27 mouse cellular contexts compared by ENCODE assay signal in the genomic region with DNA sequence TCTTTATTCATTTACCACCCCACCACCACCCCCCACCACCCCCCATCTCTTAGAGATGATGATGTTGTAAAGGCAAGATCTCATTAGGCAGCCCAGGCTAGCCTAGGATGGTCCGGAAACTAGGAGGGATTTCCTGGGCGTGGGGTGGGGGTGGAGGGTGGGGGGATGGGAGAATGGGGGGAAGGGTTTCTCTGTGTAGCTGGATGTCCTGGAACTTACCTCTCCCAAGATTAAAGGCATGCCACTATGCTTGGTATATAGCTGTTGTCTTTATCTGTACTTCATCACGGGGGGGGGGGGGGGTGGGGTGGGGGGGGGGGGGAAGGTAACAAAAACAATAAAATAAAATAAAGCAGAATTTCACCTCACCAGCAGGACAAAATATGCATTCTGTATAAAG.
"Had no signal": no experiment of that assay in that cellular context is flagged by ENCODE, and none has a peak within 500 bp of the region (broad histone marks: within the 10 kb centered on the region; RNA-seq: fewer than 3 reads in every experiment).

No protein-coding gene starts in this region.

- H3K27ac ChIP-seq: gastrocnemius, adult 2 months; heart, adult 2 months; heart, embryonic 13.5 days; heart, embryonic 15.5 days; hindbrain, embryonic 13.5 days; hindbrain, embryonic 15.5 days; hindbrain, postnatal 0 days; kidney, embryonic 15.5 days; kidney, postnatal 0 days; limb, embryonic 13.5 days; limb, embryonic 15.5 days; liver, embryonic 12.5 days; liver, embryonic 14.5 days had no signal

- H3K27me3 ChIP-seq: heart, embryonic 13.5 days; heart, embryonic 15.5 days; hindbrain, embryonic 13.5 days; hindbrain, embryonic 15.5 days; kidney, embryonic 15.5 days; limb, embryonic 13.5 days; limb, embryonic 15.5 days; liver, embryonic 12.5 days had no signal

- ATAC-seq: hindbrain, postnatal 0 days; intestine, embryonic 16.5 days; liver, embryonic 12.5 days had no signal

- H3K4me2 ChIP-seq: heart, embryonic 11.5 days; heart, embryonic 13.5 days; heart, embryonic 15.5 days; hindbrain, embryonic 13.5 days; hindbrain, embryonic 15.5 days; kidney, embryonic 15.5 days; limb, embryonic 13.5 days; limb, embryonic 15.5 days; liver, embryonic 12.5 days had no signal

- H3K9ac ChIP-seq: heart, embryonic 13.5 days; heart, embryonic 15.5 days; hindbrain, embryonic 13.5 days; hindbrain, embryonic 15.5 days; kidney, embryonic 15.5 days; limb, embryonic 13.5 days; limb, embryonic 15.5 days; liver, embryonic 12.5 days; liver, embryonic 14.5 days had no signal

- DNase-seq: gastrocnemius, adult 2 months; gastrocnemius, postnatal 10 days; gastrocnemius, postnatal 25 days; heart, adult 11 months; heart, adult 2 months; heart, postnatal 14 days; heart, postnatal 36 days; kidney, adult 11 months; kidney, adult 2 months; kidney, adult 9 months; kidney, postnatal 14 days; kidney, postnatal 36 days; layer of hippocampus, postnatal 36 days; left cerebral cortex, postnatal 4 days had no signal

- H3K4me3 ChIP-seq: gastrocnemius, adult 2 months; heart, adult 2 months; heart, embryonic 13.5 days; heart, embryonic 15.5 days; hindbrain, embryonic 13.5 days; hindbrain, embryonic 15.5 days; kidney, embryonic 15.5 days; limb, embryonic 13.5 days; limb, embryonic 15.5 days; liver, embryonic 12.5 days had no signal

- H3K9me3 ChIP-seq: heart, embryonic 13.5 days; heart, embryonic 15.5 days; hindbrain, embryonic 13.5 days; hindbrain, embryonic 15.5 days; kidney, embryonic 15.5 days; limb, embryonic 13.5 days; limb, embryonic 15.5 days; liver, embryonic 12.5 days had no signal

- H3K4me1 ChIP-seq: hindbrain, embryonic 13.5 days; hindbrain, embryonic 15.5 days; kidney, embryonic 15.5 days; limb, embryonic 15.5 days had no signal

- H3K36me3 ChIP-seq: heart, embryonic 13.5 days; heart, embryonic 15.5 days; hindbrain, embryonic 13.5 days; hindbrain, embryonic 15.5 days; kidney, embryonic 15.5 days; limb, embryonic 13.5 days; limb, embryonic 15.5 days; liver, embryonic 12.5 days had no signal
